Mouse (Mus musculus): ENCODE measurements around the gene Dydc1. TPM values are rescaled to one million over a fixed set of nuclear protein-coding genes. Genes with fewer than 3 reads are reported as not detected.

Gene Dydc1
- polyA plus RNA-seq, 1 experiment from 2014 or later: not detected

GRCm38 (mm10) chr14:41104853-41105444, 32.2 kb downstream of the Dydc1 start, which contains the start of gene Mat1a:
Gene Mat1a (plus strand): TSS chr14:41105035.
- H3K27me3 ChIP-seq (ENCODE audit: insufficient read depth, poor library complexity, severe bottlenecking): no peaks in the 10 kb centered on the region
- peak within 1 kb of the TSS; percentile 42; the same call in 1 of the 2 replicates for H3K27ac ChIP-seq
- H3K4me3 ChIP-seq: peak within 1 kb of the TSS; percentile 38
- no peaks in the 10 kb centered on the region for H3K36me3 ChIP-seq
- WGBS: 44% methylated on average over 10 of the region's 10 CpGs
- 0 out of 2 replicates have a peak, but pooled peaks cover 7% of the 10 kb centered on the region for H3K4me1 ChIP-seq
- H3K9me3 ChIP-seq: no peaks in the 10 kb centered on the region
- DNase-seq (ENCODE audit: low spot score): no peak

GRCm38 (mm10) chr14:41111031-41111668, 38.4 kb downstream of the Dydc1 start:
- H3K9me3 ChIP-seq: no peaks in the 10 kb centered on the region
- H3K27me3 ChIP-seq (ENCODE audit: insufficient read depth, poor library complexity, severe bottlenecking): no peaks in the 10 kb centered on the region
- no peak overlapping the region for H3K4me3 ChIP-seq
- 78% methylated on average over 7 of the region's 7 CpGs for WGBS
- no peak for DNase-seq (ENCODE audit: low spot score)
- no peaks in the 10 kb centered on the region for H3K4me1 ChIP-seq
- no peaks in the 10 kb centered on the region for H3K36me3 ChIP-seq
- no peak overlapping the region for H3K27ac ChIP-seq

- H3K4me3 ChIP-seq: no peak overlapping the region
- no peaks in the 10 kb centered on the region for H3K36me3 ChIP-seq
- peaks cover 8% of the 10 kb centered on the region for H3K4me1 ChIP-seq
- H3K9me3 ChIP-seq: no peaks in the 10 kb centered on the region
- no peak for DNase-seq (ENCODE audit: low spot score)
- no peak overlapping the region for H3K27ac ChIP-seq
- WGBS: 76% methylated on average over 4 of the region's 4 CpGs
- H3K27me3 ChIP-seq (ENCODE audit: insufficient read depth, poor library complexity, severe bottlenecking): no peaks in the 10 kb centered on the region
These were observed 40.2 kb downstream of the Dydc1 start for GRCm38 (mm10) chr14:41112944-41113343.

GRCm38 (mm10) chr14:41116271-41116670, 43.6 kb downstream of the Dydc1 start:
- DNase-seq (ENCODE audit: low spot score): no peak
- Histone ChIP-seq H3K27ac (no peak overlapping the region), H3K36me3 (no peaks in the 10 kb centered on the region), H3K4me3 (no peak overlapping the region), H3K27me3 (ENCODE audit: insufficient read depth, poor library complexity, severe bottlenecking) (no peaks in the 10 kb centered on the region), H3K9me3 (no peaks in the 10 kb centered on the region), H3K4me1 (peaks cover 17% of the 10 kb centered on the region)
- 75% methylated on average over 3 of the region's 3 CpGs for WGBS

- no peaks in the 10 kb centered on the region for H3K4me1 ChIP-seq
- no peak overlapping the region for H3K27ac ChIP-seq
- no peaks in the 10 kb centered on the region for H3K9me3 ChIP-seq
- H3K36me3 ChIP-seq: no peaks in the 10 kb centered on the region
- WGBS: 83% methylated on average over 5 of the region's 5 CpGs
- no peak for DNase-seq (ENCODE audit: low spot score)
- no peak overlapping the region for H3K4me3 ChIP-seq
- H3K27me3 ChIP-seq (ENCODE audit: insufficient read depth, poor library complexity, severe bottlenecking): 0 out of 2 replicates have a peak, but pooled peaks cover 4% of the 10 kb centered on the region
These were observed 52.0 kb downstream of the Dydc1 start for GRCm38 (mm10) chr14:41124683-41125082.

GRCm38 (mm10) chr14:41127997-41128396, 55.3 kb downstream of the Dydc1 start:
- WGBS: 15% methylated on average over 4 of the region's 4 CpGs
- peaks cover 5% of the 10 kb centered on the region for H3K4me1 ChIP-seq
- peaks cover 9% of the 10 kb centered on the region; the same call in 1 of the 2 replicates for H3K27me3 ChIP-seq (ENCODE audit: insufficient read depth, poor library complexity, severe bottlenecking)
- H3K9me3 ChIP-seq: no peaks in the 10 kb centered on the region
- no peak overlapping the region for H3K27ac ChIP-seq
- no peak overlapping the region for H3K4me3 ChIP-seq
- no peak for DNase-seq (ENCODE audit: low spot score)
- H3K36me3 ChIP-seq: no peaks in the 10 kb centered on the region

- no peaks in the 10 kb centered on the region for H3K9me3 ChIP-seq
- H3K27me3 ChIP-seq (ENCODE audit: insufficient read depth, poor library complexity, severe bottlenecking): peaks cover 5% of the 10 kb centered on the region; the same call in 1 of the 2 replicates
- H3K36me3 ChIP-seq: no peaks in the 10 kb centered on the region
- no peak within 1 kb of the TSS for H3K27ac ChIP-seq
- WGBS: 50% methylated on average over 7 of the region's 7 CpGs
- no peak within 1 kb of the TSS for H3K4me3 ChIP-seq
- H3K4me1 ChIP-seq: peaks cover 5% of the 10 kb centered on the region
- no peak for DNase-seq (ENCODE audit: low spot score)
These were observed 58.8 kb downstream of the Dydc1 start, which contains the start of gene Sftpa1 for GRCm38 (mm10) chr14:41131540-41131939. Gene Sftpa1 (plus strand): TSS chr14:41131782.

GRCm38 (mm10) chr14:41137006-41137405, 64.3 kb downstream of the Dydc1 start:
- H3K36me3 ChIP-seq: no peaks in the 10 kb centered on the region
- H3K9me3 ChIP-seq: no peaks in the 10 kb centered on the region
- no peak for DNase-seq (ENCODE audit: low spot score)
- no peaks in the 10 kb centered on the region for H3K4me1 ChIP-seq
- no peak overlapping the region for H3K27ac ChIP-seq
- no peak overlapping the region for H3K4me3 ChIP-seq
- peaks cover 5% of the 10 kb centered on the region; the same call in 1 of the 2 replicates for H3K27me3 ChIP-seq (ENCODE audit: insufficient read depth, poor library complexity, severe bottlenecking)

GRCm38 (mm10) chr14:41140686-41141085, 68.0 kb downstream of the Dydc1 start:
- no peak for DNase-seq (ENCODE audit: low spot score)
- Histone ChIP-seq H3K27me3 (ENCODE audit: insufficient read depth, poor library complexity, severe bottlenecking) (no peaks in the 10 kb centered on the region), H3K9me3 (no peaks in the 10 kb centered on the region), H3K36me3 (no peaks in the 10 kb centered on the region), H3K4me1 (no peaks in the 10 kb centered on the region), H3K4me3 (no peak overlapping the region), H3K27ac (no peak overlapping the region)
- 79% methylated on average over 1 of the region's 1 CpGs for WGBS

Other genes starting within 250 kb of the Dydc1 start
- gene Sh2d4b, start 179.6 kb upstream of the Dydc1 start, polyA plus RNA-seq (2016; fragmentation: Nextera tagmentation; extraction: Ambion mirVana): 0.14 and 0.41 TPM in 2 replicates
- 42.3 and 58.6 TPM in 2 replicates for gene Tspan14, start 106.1 kb upstream of the Dydc1 start, polyA plus RNA-seq (2016; fragmentation: Nextera tagmentation; extraction: Ambion mirVana)
- gene Fam213a, start 59.1 kb upstream of the Dydc1 start, polyA plus RNA-seq (2016; fragmentation: Nextera tagmentation; extraction: Ambion mirVana): 76.8 and 81.5 TPM in 2 replicates
- 0.44 and 0.65 TPM in 2 replicates for gene Dydc2, start 3.7 kb upstream of the Dydc1 start, polyA plus RNA-seq (2016; fragmentation: Nextera tagmentation; extraction: Ambion mirVana)
- gene Mat1a, start 32.1 kb downstream of the Dydc1 start, polyA plus RNA-seq (2016; fragmentation: Nextera tagmentation; extraction: Ambion mirVana): 0.34 and 1.2 TPM in 2 replicates
- gene Sftpa1, start 58.9 kb downstream of the Dydc1 start, polyA plus RNA-seq (2016; fragmentation: Nextera tagmentation; extraction: Ambion mirVana): 0.67 and 0.70 TPM in 2 replicates
- 0.59 TPM in 1 of 2 replicates, not detected in the other for gene Mbl1, start 78.5 kb downstream of the Dydc1 start, polyA plus RNA-seq (2016; fragmentation: Nextera tagmentation; extraction: Ambion mirVana)
- not detected in 2 replicates for gene Sftpd, start 112.2 kb downstream of the Dydc1 start, polyA plus RNA-seq (2016; fragmentation: Nextera tagmentation; extraction: Ambion mirVana)
- not detected in 2 replicates for gene Gm2832, start 205.9 kb downstream of the Dydc1 start, polyA plus RNA-seq (2016; fragmentation: Nextera tagmentation; extraction: Ambion mirVana)

Data from heart, embryonic 10.5 days (tissue).